Mouse (Mus musculus): ENCODE data around the gene Nxph1. TPM values are rescaled to one million over a fixed set of nuclear protein-coding genes. Genes with fewer than 3 reads are reported as not detected.
A peak's percentile ranks its signal among the peaks of the same experiment; 100 is the strongest.

Gene Nxph1
- polyA plus RNA-seq, 1 experiment from 2014 or later: 43.9 TPM

GRCm38 (mm10) chr6:8950611-8951325 lies 2.5 kb downstream of the Nxph1 start:
- no peaks in the 10 kb centered on the region for H3K36me3 ChIP-seq
- peak; percentile 2; the same call in 1 of the 2 replicates for ATAC-seq
- peak overlapping the region; percentile 96 for H3K4me2 ChIP-seq (replicated peaks)
- H3K4me3 ChIP-seq (replicated peaks): peak overlapping the region; percentile 63
- H3K27me3 ChIP-seq: peaks cover 80% of the 10 kb centered on the region
- 1% methylated on average over 26 of the region's 26 CpGs for WGBS
- peak overlapping the region; percentile 78 for H3K9ac ChIP-seq (replicated peaks)
- peak overlapping the region; percentile 87 for H3K27ac ChIP-seq
- no peaks in the 10 kb centered on the region for H3K9me3 ChIP-seq
- peaks cover 45% of the 10 kb centered on the region for H3K4me1 ChIP-seq (replicated peaks)

- Histone ChIP-seq H3K27me3 (peaks cover 81% of the 10 kb centered on the region), H3K4me2 (replicated peaks) (peak overlapping the region; percentile 96), H3K4me1 (replicated peaks) (peaks cover 51% of the 10 kb centered on the region), H3K9ac (replicated peaks) (peak overlapping the region; percentile 78), H3K36me3 (no peaks in the 10 kb centered on the region), H3K4me3 (replicated peaks) (peak overlapping the region; percentile 63), H3K9me3 (no peaks in the 10 kb centered on the region), H3K27ac (peak overlapping the region; percentile 87)
- WGBS: under 1% methylated on average over 24 of the region's 24 CpGs
- peak; percentile 54 for ATAC-seq
Observed at GRCm38 (mm10) chr6:8951326-8951695, 3.1 kb downstream of the Nxph1 start.

- Histone ChIP-seq H3K36me3 (no peaks in the 10 kb centered on the region), H3K4me2 (replicated peaks) (peak overlapping the region; percentile 96), H3K4me3 (replicated peaks) (peak overlapping the region; percentile 63), H3K9ac (replicated peaks) (peak overlapping the region; percentile 78; the same call in 1 of the 2 replicates), H3K27ac (0 out of 2 replicates have a peak overlapping the region, but pooled peaks have one; percentile 87), H3K9me3 (no peaks in the 10 kb centered on the region), H3K4me1 (replicated peaks) (peaks cover 58% of the 10 kb centered on the region), H3K27me3 (peaks cover 79% of the 10 kb centered on the region)
- no peak for ATAC-seq
- 13% methylated on average over 15 of the region's 15 CpGs for WGBS
Observed at GRCm38 (mm10) chr6:8951884-8952590, 3.8 kb downstream of the Nxph1 start.

GRCm38 (mm10) chr6:8955817-8956529 lies 7.7 kb downstream of the Nxph1 start:
- no peak for ATAC-seq
- peak overlapping the region; percentile 33 for H3K4me3 ChIP-seq (replicated peaks)
- WGBS: under 1% methylated on average over 35 of the region's 35 CpGs
- H3K4me2 ChIP-seq (replicated peaks): peak overlapping the region; percentile 56
- no peaks in the 10 kb centered on the region for H3K36me3 ChIP-seq
- no peaks in the 10 kb centered on the region for H3K9me3 ChIP-seq
- H3K27me3 ChIP-seq: peaks cover 46% of the 10 kb centered on the region
- H3K9ac ChIP-seq (replicated peaks): peak overlapping the region; percentile 53
- H3K4me1 ChIP-seq (replicated peaks): peaks cover 39% of the 10 kb centered on the region
- H3K27ac ChIP-seq: peak overlapping the region; percentile 20; the same call in 1 of the 2 replicates

GRCm38 (mm10) chr6:8956743-8957528 lies 8.7 kb downstream of the Nxph1 start:
- peaks cover 41% of the 10 kb centered on the region for H3K27me3 ChIP-seq
- peak overlapping the region; percentile 33 for H3K4me3 ChIP-seq (replicated peaks)
- H3K4me1 ChIP-seq (replicated peaks): peaks cover 32% of the 10 kb centered on the region
- no peaks in the 10 kb centered on the region for H3K9me3 ChIP-seq
- H3K4me2 ChIP-seq (replicated peaks): peak overlapping the region; percentile 56
- H3K27ac ChIP-seq: peak overlapping the region; percentile 20; the same call in 1 of the 2 replicates
- no peaks in the 10 kb centered on the region for H3K36me3 ChIP-seq
- under 1% methylated on average over 25 of the region's 25 CpGs for WGBS
- peak; percentile 88 for ATAC-seq
- peak overlapping the region; percentile 53 for H3K9ac ChIP-seq (replicated peaks)

GRCm38 (mm10) chr6:8957529-8957887 lies 9.3 kb downstream of the Nxph1 start:
- peak; percentile 34; the same call in 1 of the 2 replicates for ATAC-seq
- H3K36me3 ChIP-seq: no peaks in the 10 kb centered on the region
- peak overlapping the region; percentile 56 for H3K4me2 ChIP-seq (replicated peaks)
- H3K9ac ChIP-seq (replicated peaks): peak overlapping the region; percentile 53; the same call in 1 of the 2 replicates
- H3K27me3 ChIP-seq: peaks cover 36% of the 10 kb centered on the region
- WGBS: under 1% methylated on average over 15 of the region's 15 CpGs
- H3K27ac ChIP-seq: peak overlapping the region; percentile 20; the same call in 1 of the 2 replicates
- peaks cover 31% of the 10 kb centered on the region for H3K4me1 ChIP-seq (replicated peaks)
- H3K4me3 ChIP-seq (replicated peaks): peak overlapping the region; percentile 33
- H3K9me3 ChIP-seq: no peaks in the 10 kb centered on the region

- peak overlapping the region; percentile 33 for H3K4me3 ChIP-seq (replicated peaks)
- peak; percentile 78 for ATAC-seq
- no peak overlapping the region for H3K27ac ChIP-seq
- peaks cover 31% of the 10 kb centered on the region for H3K4me1 ChIP-seq (replicated peaks)
- no peaks in the 10 kb centered on the region for H3K9me3 ChIP-seq
- H3K27me3 ChIP-seq: peaks cover 28% of the 10 kb centered on the region
- WGBS: 2% methylated on average over 28 of the region's 28 CpGs
- H3K36me3 ChIP-seq: no peaks in the 10 kb centered on the region
- H3K9ac ChIP-seq (replicated peaks): peak overlapping the region; percentile 36; the same call in 1 of the 2 replicates
- peak overlapping the region; percentile 56 for H3K4me2 ChIP-seq (replicated peaks)
Observed at GRCm38 (mm10) chr6:8958081-8958919, 10.1 kb downstream of the Nxph1 start.

GRCm38 (mm10) chr6:8959810-8960209 lies 11.6 kb downstream of the Nxph1 start:
- Histone ChIP-seq H3K4me2 (replicated peaks) (no peak overlapping the region), H3K4me1 (replicated peaks) (peaks cover 31% of the 10 kb centered on the region), H3K9me3 (no peaks in the 10 kb centered on the region), H3K36me3 (no peaks in the 10 kb centered on the region), H3K9ac (replicated peaks) (no peak overlapping the region), H3K27ac (no peak overlapping the region), H3K27me3 (peaks cover 15% of the 10 kb centered on the region), H3K4me3 (replicated peaks) (no peak overlapping the region)
- 87% methylated on average over 4 of the region's 4 CpGs for WGBS
- no peak for ATAC-seq

- Histone ChIP-seq H3K9ac (replicated peaks) (no peak overlapping the region), H3K4me2 (replicated peaks) (no peak overlapping the region), H3K4me1 (replicated peaks) (no peaks in the 10 kb centered on the region), H3K27ac (no peak overlapping the region), H3K9me3 (no peaks in the 10 kb centered on the region), H3K27me3 (no peaks in the 10 kb centered on the region), H3K4me3 (replicated peaks) (no peak overlapping the region), H3K36me3 (no peaks in the 10 kb centered on the region)
- ATAC-seq: no peak
- WGBS: 82% methylated on average over 2 of the region's 2 CpGs
Observed at GRCm38 (mm10) chr6:8970576-8970975, 22.3 kb downstream of the Nxph1 start.

- H3K4me3 ChIP-seq (replicated peaks): no peak overlapping the region
- no peaks in the 10 kb centered on the region for H3K27me3 ChIP-seq
- 40% methylated on average over 4 of the region's 4 CpGs for WGBS
- no peak overlapping the region for H3K9ac ChIP-seq (replicated peaks)
- no peak overlapping the region for H3K4me2 ChIP-seq (replicated peaks)
- peak; percentile 50; the same call in 1 of the 2 replicates for ATAC-seq
- H3K4me1 ChIP-seq (replicated peaks): 0 out of 2 replicates have a peak, but pooled peaks cover 4% of the 10 kb centered on the region
- H3K9me3 ChIP-seq: no peaks in the 10 kb centered on the region
- H3K27ac ChIP-seq: no peak overlapping the region
- H3K36me3 ChIP-seq: no peaks in the 10 kb centered on the region
Observed at GRCm38 (mm10) chr6:8979237-8979871, 31.1 kb downstream of the Nxph1 start.

Measured in midbrain, embryonic 13.5 days (tissue).